Mouse (Mus musculus): ENCODE measurements around the gene Adgra1. TPM values are rescaled to one million over a fixed set of nuclear protein-coding genes. Genes with fewer than 3 reads are reported as not detected.
A peak's percentile ranks its signal among the peaks of the same experiment; 100 is the strongest.

The Adgra1 gene
- polyA plus RNA-seq, 1 experiment, result 21.5 TPM

- H3K4me1 ChIP-seq (ENCODE audit: control insufficient read depth, insufficient read depth, low read length), result peaks cover 15% of the 10 kb centered on the region
- DNase-seq, result peak; percentile 63 to 67
- no peaks in the 10 kb centered on the region for H3K27me3 ChIP-seq (ENCODE audit: control insufficient read depth, insufficient read depth, low read length)
- 61% methylated on average over 10 of the region's 10 CpGs for WGBS
- H3K4me3 ChIP-seq (replicated peaks; ENCODE audit: insufficient read depth, low read depth, low read length), result no peak overlapping the region
- peak; percentile 96 for TF ChIP-seq CTCF (IDR thresholded peaks at IDR 0.05; ENCODE audit: borderline replicate concordance, insufficient read depth, low read depth, low read length)
- TF ChIP-seq POLR2A (IDR thresholded peaks at IDR 0.05; ENCODE audit: borderline replicate concordance, insufficient read depth, low read length), result no peak
- no peak overlapping the region for H3K27ac ChIP-seq (ENCODE audit: insufficient read depth, low read length)
Observed at GRCm38 (mm10) chr7:139877167-139877792, 43.3 kb downstream of the Adgra1 start.

DNA sequence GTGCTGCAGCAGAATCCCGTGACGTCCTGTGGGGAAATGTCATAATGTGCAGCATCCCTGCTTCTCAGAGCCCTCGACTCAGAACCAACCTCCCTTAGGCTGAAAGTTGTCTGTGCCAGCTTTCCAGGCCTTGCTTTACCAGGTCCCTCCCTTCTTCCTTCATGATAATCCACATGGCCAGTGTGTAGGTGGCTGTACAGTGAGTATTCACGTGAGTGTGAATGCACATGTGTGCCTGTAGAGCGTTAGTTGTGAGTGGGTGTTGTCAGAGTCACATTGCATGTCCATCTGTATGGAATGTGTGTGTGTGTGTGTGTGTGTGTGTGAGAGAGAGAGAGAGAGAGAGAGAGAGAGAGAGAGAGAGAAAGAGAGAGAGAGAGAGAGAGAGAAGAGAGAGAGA lies 44.1 kb downstream of the Adgra1 start:
- Histone ChIP-seq H3K27me3 (ENCODE audit: control insufficient read depth, insufficient read depth, low read length) (no peaks in the 10 kb centered on the region), H3K27ac (ENCODE audit: insufficient read depth, low read length) (no peak overlapping the region), H3K4me3 (replicated peaks; ENCODE audit: insufficient read depth, low read depth, low read length) (no peak overlapping the region), H3K4me1 (ENCODE audit: control insufficient read depth, insufficient read depth, low read length) (peaks cover 15% of the 10 kb centered on the region)
- TF ChIP-seq POLR2A (IDR thresholded peaks at IDR 0.05; ENCODE audit: borderline replicate concordance, insufficient read depth, low read length) (no peak), CTCF (IDR thresholded peaks at IDR 0.05; ENCODE audit: borderline replicate concordance, insufficient read depth, low read depth, low read length) (no peak)
- 80% methylated on average over 5 of the region's 5 CpGs for WGBS
- no peak for DNase-seq

DNA sequence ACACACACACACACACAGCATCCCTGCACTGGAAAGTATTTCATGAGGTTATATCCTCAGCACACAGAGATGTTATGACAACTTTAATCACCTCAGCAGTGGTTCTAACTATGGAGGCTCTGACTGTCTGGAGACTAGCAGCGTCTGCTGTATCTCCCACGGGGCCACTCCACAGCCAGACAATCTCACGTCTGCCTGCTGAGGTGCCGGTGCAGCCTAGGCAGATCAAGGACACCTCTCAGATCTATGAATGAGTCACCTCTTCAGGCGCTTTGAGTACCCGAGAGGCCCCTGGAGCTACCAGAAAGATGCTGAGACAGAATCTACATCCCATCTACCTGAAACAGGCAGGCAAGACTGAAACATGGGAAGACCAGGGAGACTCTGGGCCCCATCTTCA lies 44.6 kb downstream of the Adgra1 start:
- Histone ChIP-seq H3K27me3 (ENCODE audit: control insufficient read depth, insufficient read depth, low read length) (no peaks in the 10 kb centered on the region), H3K27ac (ENCODE audit: insufficient read depth, low read length) (no peak overlapping the region), H3K4me3 (replicated peaks; ENCODE audit: insufficient read depth, low read depth, low read length) (no peak overlapping the region), H3K4me1 (ENCODE audit: control insufficient read depth, insufficient read depth, low read length) (peaks cover 15% of the 10 kb centered on the region)
- TF ChIP-seq POLR2A (IDR thresholded peaks at IDR 0.05; ENCODE audit: borderline replicate concordance, insufficient read depth, low read length) (no peak), CTCF (IDR thresholded peaks at IDR 0.05; ENCODE audit: borderline replicate concordance, insufficient read depth, low read depth, low read length) (no peak)
- 69% methylated on average over 6 of the region's 6 CpGs for WGBS
- no peak for DNase-seq

- H3K27ac ChIP-seq (ENCODE audit: insufficient read depth, low read length), result no peak overlapping the region
- H3K4me3 ChIP-seq (replicated peaks; ENCODE audit: insufficient read depth, low read depth, low read length), result no peak overlapping the region
- H3K4me1 ChIP-seq (ENCODE audit: control insufficient read depth, insufficient read depth, low read length), result no peaks in the 10 kb centered on the region
- TF ChIP-seq CTCF (IDR thresholded peaks at IDR 0.05; ENCODE audit: borderline replicate concordance, insufficient read depth, low read depth, low read length) (no peak), POLR2A (IDR thresholded peaks at IDR 0.05; ENCODE audit: borderline replicate concordance, insufficient read depth, low read length) (no peak)
- no peaks in the 10 kb centered on the region for H3K27me3 ChIP-seq (ENCODE audit: control insufficient read depth, insufficient read depth, low read length)
- WGBS, result 64% methylated on average over 4 of the region's 4 CpGs
- DNase-seq, result peak; percentile 4 to 34
Observed at GRCm38 (mm10) chr7:139883545-139883944, 49.6 kb downstream of the Adgra1 start.

DNA sequence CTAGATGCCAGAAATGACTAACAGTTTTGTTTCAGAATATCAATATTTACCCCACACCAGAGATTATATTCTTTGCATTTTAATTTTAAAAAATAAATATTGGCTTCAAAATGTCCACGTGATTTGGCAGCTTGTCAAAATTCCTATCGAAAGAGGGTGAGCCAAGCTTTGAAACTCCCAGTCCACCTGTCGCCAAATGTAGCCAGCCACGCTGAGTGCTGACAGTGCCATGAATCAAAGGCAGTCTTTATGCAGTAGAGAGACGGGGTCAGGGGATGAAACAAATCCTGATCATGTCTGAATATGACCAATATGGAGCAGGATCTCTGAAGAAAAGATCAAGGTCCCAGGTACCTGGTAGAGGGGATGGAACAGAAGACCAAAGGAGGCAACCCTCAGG lies 57.8 kb downstream of the Adgra1 start:
- no peak for DNase-seq
- Histone ChIP-seq H3K4me3 (replicated peaks; ENCODE audit: insufficient read depth, low read depth, low read length) (no peak overlapping the region), H3K27ac (ENCODE audit: insufficient read depth, low read length) (no peak overlapping the region), H3K4me1 (ENCODE audit: control insufficient read depth, insufficient read depth, low read length) (peaks cover 9% of the 10 kb centered on the region), H3K27me3 (ENCODE audit: control insufficient read depth, insufficient read depth, low read length) (no peaks in the 10 kb centered on the region)
- 28% methylated on average over 5 of the region's 5 CpGs for WGBS
- TF ChIP-seq CTCF (IDR thresholded peaks at IDR 0.05; ENCODE audit: borderline replicate concordance, insufficient read depth, low read depth, low read length) (no peak), POLR2A (IDR thresholded peaks at IDR 0.05; ENCODE audit: borderline replicate concordance, insufficient read depth, low read length) (no peak)

GRCm38 (mm10) chr7:139894655-139895557 lies 60.9 kb downstream of the Adgra1 start, which contains the start of gene Kndc1:
TSS of gene Kndc1 (plus strand) at chr7:139894696.
- no peaks in the 10 kb centered on the region for H3K27me3 ChIP-seq (ENCODE audit: control insufficient read depth, insufficient read depth, low read length)
- TF ChIP-seq POLR2A (IDR thresholded peaks at IDR 0.05; ENCODE audit: borderline replicate concordance, insufficient read depth, low read length) (peak; percentile 41; the same call in 1 of the 2 replicates), CTCF (IDR thresholded peaks at IDR 0.05; ENCODE audit: borderline replicate concordance, insufficient read depth, low read depth, low read length) (no peak)
- WGBS, result 1% methylated on average over 50 of the region's 50 CpGs

GRCm38 (mm10) chr7:139896271-139896670 lies 62.3 kb downstream of the Adgra1 start:
- H3K4me1 ChIP-seq (ENCODE audit: control insufficient read depth, insufficient read depth, low read length), result peaks cover 49% of the 10 kb centered on the region
- 17% methylated on average over 7 of the region's 7 CpGs for WGBS
- peak in 1 of 2 experiments; percentile 57 for DNase-seq
- H3K27ac ChIP-seq (ENCODE audit: insufficient read depth, low read length), result peak overlapping the region; percentile 98
- peak overlapping the region; percentile 99 for H3K4me3 ChIP-seq (replicated peaks; ENCODE audit: insufficient read depth, low read depth, low read length)
- no peaks in the 10 kb centered on the region for H3K27me3 ChIP-seq (ENCODE audit: control insufficient read depth, insufficient read depth, low read length)
- TF ChIP-seq POLR2A (IDR thresholded peaks at IDR 0.05; ENCODE audit: borderline replicate concordance, insufficient read depth, low read length), result no peak
- no peak for TF ChIP-seq CTCF (IDR thresholded peaks at IDR 0.05; ENCODE audit: borderline replicate concordance, insufficient read depth, low read depth, low read length)

More at GRCm38 (mm10) chr7:139894655-139895557, 60.9 kb downstream of the Adgra1 start, which contains the start of gene Kndc1:
- DNase-seq, result peak; percentile 87 to 89
- Histone ChIP-seq H3K4me3 (replicated peaks; ENCODE audit: insufficient read depth, low read depth, low read length) (peak within 1 kb of the TSS; percentile 99), H3K4me1 (ENCODE audit: control insufficient read depth, insufficient read depth, low read length) (peaks cover 39% of the 10 kb centered on the region), H3K27ac (ENCODE audit: insufficient read depth, low read length) (peak within 1 kb of the TSS; percentile 98)

All from cerebellum, adult 2 months (tissue).